Mouse (Mus musculus) G1E (cell line): Measurements from ENCODE around the gene Yipf1.

Experiments used
- CTCF ChIP-seq: IDR thresholded peaks from 2 replicates; pipeline ENCODE4 v1.5.1; 2012; ENCODE audit warnings: low read depth, low read length, inconsistent platforms, mixed read lengths
- GATA1 ChIP-seq: IDR thresholded peaks from 2 replicates; pipeline ENCODE4 v1.6.1; 2012; ENCODE audit warnings: borderline replicate concordance, low read length, inconsistent platforms, mixed read lengths

GRCm38 (mm10) chr4:107328530-107328929, 14.4 kb downstream of the Yipf1 start:
- TF ChIP-seq CTCF (no peak), GATA1 (no peak)
